Mouse (Mus musculus): ENCODE measurements around the gene Gm43738.

DNA sequence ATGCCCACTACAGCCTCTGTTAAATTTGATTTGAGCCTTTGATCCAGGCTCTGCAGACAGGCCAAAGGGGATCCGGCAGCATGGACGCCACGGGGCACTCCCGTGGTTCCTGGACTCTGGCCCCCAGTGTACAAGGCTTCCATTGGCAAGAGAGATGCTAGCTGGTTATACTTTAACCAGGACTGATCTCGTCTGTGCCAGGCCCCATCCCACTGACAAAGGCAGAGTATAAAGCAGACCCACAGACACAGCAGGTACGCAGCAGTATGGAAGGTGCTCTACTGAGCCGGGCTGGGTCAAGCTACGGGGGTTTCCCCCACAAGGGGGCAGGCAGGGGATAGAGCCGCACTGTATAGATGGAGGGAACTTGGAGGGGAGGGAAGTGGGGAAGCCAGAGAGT lies 35.5 kb upstream of the Gm43738 start:
- TF ChIP-seq POLR2A (IDR thresholded peaks at IDR 0.05; ENCODE audit: insufficient read depth, low read depth, low read length) (no peak), CTCF (IDR thresholded peaks at IDR 0.05) (no peak)
